Mouse (Mus musculus) stomach, postnatal 0 days (tissue): ENCODE results near the gene Myo9a.

Experiments
- CTCF ChIP-seq: IDR thresholded peaks from 2 replicates; pipeline ENCODE4 v1.5.1; 2016; ENCODE audit warnings: antibody characterized with exemption, low read depth, mild to moderate bottlenecking, moderate library complexity
- EP300 ChIP-seq: optimal IDR thresholded peaks from 2 replicates; pipeline ENCODE3; 2016; ENCODE audit warnings: antibody characterized with exemption

DNA sequence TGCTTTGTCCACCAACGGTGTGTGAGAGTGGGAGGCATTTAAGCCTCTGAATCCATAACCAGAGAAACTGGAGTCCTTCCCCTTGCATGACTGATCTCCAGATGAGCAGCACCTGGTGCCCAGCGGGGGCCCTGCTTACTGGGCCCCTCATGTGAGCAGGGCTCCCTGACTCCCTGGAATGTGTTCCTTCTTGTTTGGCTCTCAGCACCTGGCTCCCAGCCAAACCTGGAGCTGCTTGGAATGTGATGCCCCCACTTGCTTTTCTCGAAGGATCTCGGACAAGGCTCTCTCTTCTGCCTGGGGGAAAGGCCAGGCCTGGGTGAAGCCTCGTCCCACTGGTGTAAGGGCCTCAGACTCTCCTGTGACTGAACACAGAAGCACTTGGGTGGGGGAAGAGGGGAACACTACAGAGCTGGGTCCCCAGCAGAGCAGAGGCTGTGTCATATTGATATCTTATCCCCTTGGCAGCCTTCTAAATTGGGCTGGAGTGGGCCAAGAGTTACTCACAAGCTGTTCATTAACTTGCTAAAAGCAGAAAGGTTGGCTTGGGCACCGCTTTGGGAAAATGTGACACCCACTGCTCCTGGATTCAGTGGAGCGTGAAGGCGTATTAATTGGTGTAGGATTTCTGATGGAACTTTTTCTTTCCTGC, 26.8 kb upstream of the Myo9a start:
- TF ChIP-seq EP300 (no peak), CTCF (no peak)
